Mouse (Mus musculus) midbrain, embryonic 13.5 days (tissue): Measurements from ENCODE around the gene Serpind1. TPM values are rescaled to one million over a fixed set of nuclear protein-coding genes. Genes with fewer than 3 reads are reported as not detected.

Experiments used
- ATAC-seq: fragments of 200-750 bp; cut with Nextera tagmentation; 2 replicates; pipeline ENCODE4 v1.8.0; 2017; ENCODE audit warnings: mild to moderate bottlenecking, moderate TSS enrichment, moderate library complexity
- H3K27ac ChIP-seq: fragments of 300-500 bp; sonication (generic); 2 replicates; pipeline ENCODE4 v1.5.1; 2015; ENCODE audit warnings: inconsistent platforms, mild to moderate bottlenecking, moderate library complexity
- H3K27me3 ChIP-seq: fragments of 300-500 bp; sonication (generic); 2 replicates; pipeline ENCODE4 v1.6.1; 2015; ENCODE audit warnings: mild to moderate bottlenecking, inconsistent platforms
- H3K36me3 ChIP-seq: fragments of 300-500 bp; sonication (generic); 2 replicates; pipeline ENCODE4 v1.6.1; 2015; ENCODE audit warnings: mild to moderate bottlenecking, inconsistent platforms
- H3K4me1 ChIP-seq: fragments of 300-500 bp; sonication (generic); replicated peaks from 2 replicates; pipeline ENCODE4 v1.6.1; 2015; ENCODE audit warnings: inconsistent platforms
- H3K4me2 ChIP-seq: fragments of 300-500 bp; sonication (generic); replicated peaks from 2 replicates; pipeline ENCODE4 v1.6.1; 2015; ENCODE audit warnings: moderate library complexity, mild to moderate bottlenecking, inconsistent platforms
- H3K4me3 ChIP-seq: fragments of 300-500 bp; sonication (generic); replicated peaks from 2 replicates; pipeline ENCODE4 v1.5.1; 2015; ENCODE audit warnings: mild to moderate bottlenecking, inconsistent platforms
- H3K9ac ChIP-seq: fragments of 300-500 bp; sonication (generic); replicated peaks from 2 replicates; pipeline ENCODE4 v1.6.1; 2015; ENCODE audit warnings: mild to moderate bottlenecking, inconsistent platforms
- H3K9me3 ChIP-seq: fragments of 300-500 bp; sonication (generic); 2 replicates; pipeline ENCODE4 v1.6.1; 2016; ENCODE audit warnings: mild to moderate bottlenecking, inconsistent platforms
- WGBS: fragments of 180-500 bp; shearing (Covaris S2); methylation state at CpG from one replicate; pipeline ENCODE4 v1.1.7; 2015; 5-methylcytosine and 5-hydroxymethylcytosine counted together
- polyA plus RNA-seq: library from polyadenylated mRNA; unstranded; fragments of >200 nt; fragmentation: Nextera tagmentation; extraction: Ambion mirVana; gene quantifications from 2 replicates; pipeline ENCODE4 v1.2.1, GENCODE M21; 2015

Gene Serpind1
- polyA plus RNA-seq, 1 experiment from 2014 or later: 1.1 TPM

GRCm38 (mm10) chr16:17326064-17326463 is 5.1 kb upstream of the Serpind1 start:
- 92% methylated on average over 2 of the region's 2 CpGs for WGBS
- Histone ChIP-seq H3K9ac (no peak overlapping the region), H3K27me3 (no peaks in the 10 kb centered on the region), H3K36me3 (peaks cover 69% of the 10 kb centered on the region), H3K27ac (no peak overlapping the region), H3K4me2 (no peak overlapping the region), H3K4me1 (no peaks in the 10 kb centered on the region), H3K4me3 (no peak overlapping the region), H3K9me3 (no peaks in the 10 kb centered on the region)
- ATAC-seq: no peak

GRCm38 (mm10) chr16:17329848-17330570 is 1.2 kb upstream of the Serpind1 start:
- WGBS: 75% methylated on average over 1 of the region's 1 CpGs
- no peak overlapping the region for H3K4me3 ChIP-seq
- no peaks in the 10 kb centered on the region for H3K9me3 ChIP-seq
- no peaks in the 10 kb centered on the region for H3K4me1 ChIP-seq
- no peak overlapping the region for H3K4me2 ChIP-seq
- H3K36me3 ChIP-seq: peaks cover 32% of the 10 kb centered on the region
- no peak overlapping the region for H3K27ac ChIP-seq
- ATAC-seq: no peak
- no peaks in the 10 kb centered on the region for H3K27me3 ChIP-seq
- no peak overlapping the region for H3K9ac ChIP-seq

GRCm38 (mm10) chr16:17331855-17332254 is 684 bp downstream of the Serpind1 start:
- Histone ChIP-seq H3K4me2 (no peak overlapping the region), H3K36me3 (peaks cover 24% of the 10 kb centered on the region), H3K27me3 (no peaks in the 10 kb centered on the region), H3K9me3 (no peaks in the 10 kb centered on the region), H3K27ac (no peak overlapping the region), H3K4me1 (no peaks in the 10 kb centered on the region), H3K9ac (no peak overlapping the region), H3K4me3 (no peak overlapping the region)
- no peak for ATAC-seq
- 87% methylated on average over 5 of the region's 5 CpGs for WGBS

- H3K9ac ChIP-seq: no peak overlapping the region
These were observed 3.4 kb downstream of the Serpind1 start for GRCm38 (mm10) chr16:17334574-17334973.

GRCm38 (mm10) chr16:17336089-17336488 is 4.9 kb downstream of the Serpind1 start:
- Histone ChIP-seq H3K4me2 (no peak overlapping the region), H3K4me3 (no peak overlapping the region), H3K9me3 (no peaks in the 10 kb centered on the region), H3K27ac (no peak overlapping the region), H3K36me3 (peaks cover 29% of the 10 kb centered on the region), H3K4me1 (no peaks in the 10 kb centered on the region), H3K9ac (no peak overlapping the region), H3K27me3 (no peaks in the 10 kb centered on the region)
- ATAC-seq: no peak
- 83% methylated on average over 1 of the region's 1 CpGs for WGBS

More at GRCm38 (mm10) chr16:17334574-17334973, 3.4 kb downstream of the Serpind1 start:
- no peak overlapping the region for H3K4me3 ChIP-seq
- H3K27me3 ChIP-seq: no peaks in the 10 kb centered on the region
- H3K4me2 ChIP-seq: no peak overlapping the region
- H3K27ac ChIP-seq: no peak overlapping the region
- peaks cover 29% of the 10 kb centered on the region for H3K36me3 ChIP-seq
- no peak for ATAC-seq
- H3K4me1 ChIP-seq: no peaks in the 10 kb centered on the region
- no peaks in the 10 kb centered on the region for H3K9me3 ChIP-seq

GRCm38 (mm10) chr16:17339701-17340100 is 8.5 kb downstream of the Serpind1 start:
- WGBS: 87% methylated on average over 7 of the region's 7 CpGs
- ATAC-seq: no peak
- H3K9ac ChIP-seq: no peak overlapping the region
- no peak overlapping the region for H3K4me2 ChIP-seq
- H3K9me3 ChIP-seq: no peaks in the 10 kb centered on the region
- H3K27me3 ChIP-seq: no peaks in the 10 kb centered on the region
- H3K36me3 ChIP-seq: peaks cover 44% of the 10 kb centered on the region
- no peak overlapping the region for H3K27ac ChIP-seq
- no peak overlapping the region for H3K4me3 ChIP-seq
- no peaks in the 10 kb centered on the region for H3K4me1 ChIP-seq

- Histone ChIP-seq H3K36me3 (peaks cover 48% of the 10 kb centered on the region), H3K4me3 (no peak overlapping the region), H3K27me3 (no peaks in the 10 kb centered on the region), H3K9ac (no peak overlapping the region), H3K4me1 (no peaks in the 10 kb centered on the region), H3K27ac (no peak overlapping the region), H3K4me2 (no peak overlapping the region), H3K9me3 (no peaks in the 10 kb centered on the region)
- WGBS: 87% methylated on average over 2 of the region's 2 CpGs
- no peak for ATAC-seq
These were observed 9.5 kb downstream of the Serpind1 start for GRCm38 (mm10) chr16:17340705-17341104.

GRCm38 (mm10) chr16:17341847-17342246 is 10.7 kb downstream of the Serpind1 start:
- H3K4me2 ChIP-seq: no peak overlapping the region
- H3K36me3 ChIP-seq: peaks cover 49% of the 10 kb centered on the region

GRCm38 (mm10) chr16:17345141-17345812 is 14.1 kb downstream of the Serpind1 start:
- Histone ChIP-seq H3K4me2 (no peak overlapping the region), H3K9ac (no peak overlapping the region), H3K36me3 (peaks cover 61% of the 10 kb centered on the region), H3K4me1 (no peaks in the 10 kb centered on the region), H3K27me3 (no peaks in the 10 kb centered on the region), H3K27ac (no peak overlapping the region), H3K9me3 (no peaks in the 10 kb centered on the region), H3K4me3 (no peak overlapping the region)
- ATAC-seq: no peak
- 90% methylated on average over 8 of the region's 8 CpGs for WGBS

More at GRCm38 (mm10) chr16:17341847-17342246, 10.7 kb downstream of the Serpind1 start:
- 94% methylated on average over 4 of the region's 4 CpGs for WGBS
- Histone ChIP-seq H3K9ac (no peak overlapping the region), H3K4me3 (no peak overlapping the region), H3K27me3 (no peaks in the 10 kb centered on the region), H3K27ac (no peak overlapping the region), H3K4me1 (no peaks in the 10 kb centered on the region), H3K9me3 (no peaks in the 10 kb centered on the region)
- ATAC-seq: no peak

- no peaks in the 10 kb centered on the region for H3K9me3 ChIP-seq
- peaks cover 66% of the 10 kb centered on the region for H3K36me3 ChIP-seq
- no peak overlapping the region for H3K4me2 ChIP-seq
- H3K9ac ChIP-seq: no peak overlapping the region
- H3K27me3 ChIP-seq: no peaks in the 10 kb centered on the region
- no peak for ATAC-seq
- H3K27ac ChIP-seq: no peak overlapping the region
- 89% methylated on average over 2 of the region's 2 CpGs for WGBS
- H3K4me1 ChIP-seq: no peaks in the 10 kb centered on the region
- no peak overlapping the region for H3K4me3 ChIP-seq
These were observed 14.6 kb downstream of the Serpind1 start for GRCm38 (mm10) chr16:17345813-17346155.

GRCm38 (mm10) chr16:17346766-17347165 is 15.6 kb downstream of the Serpind1 start:
- 75% methylated on average over 1 of the region's 1 CpGs for WGBS
- Histone ChIP-seq H3K27me3 (no peaks in the 10 kb centered on the region), H3K4me2 (no peak overlapping the region), H3K4me3 (no peak overlapping the region), H3K9ac (no peak overlapping the region), H3K36me3 (peaks cover 76% of the 10 kb centered on the region), H3K27ac (no peak overlapping the region), H3K4me1 (no peaks in the 10 kb centered on the region), H3K9me3 (no peaks in the 10 kb centered on the region)
- ATAC-seq: no peak

GRCm38 (mm10) chr16:17356031-17356430 is 24.9 kb downstream of the Serpind1 start:
- H3K4me1 ChIP-seq: no peaks in the 10 kb centered on the region
- no peak overlapping the region for H3K27ac ChIP-seq
- H3K4me2 ChIP-seq: no peak overlapping the region
- no peaks in the 10 kb centered on the region for H3K27me3 ChIP-seq
- peaks cover 76% of the 10 kb centered on the region for H3K36me3 ChIP-seq
- no peak overlapping the region for H3K9ac ChIP-seq
- H3K4me3 ChIP-seq: no peak overlapping the region
- WGBS: 92% methylated on average over 6 of the region's 6 CpGs
- H3K9me3 ChIP-seq: no peaks in the 10 kb centered on the region
- ATAC-seq: no peak
